Mouse (Mus musculus) R1 (cell line): ENCODE results near the gene Gart.
"Not testable (repeated sequence)": the region's sequence is repeated elsewhere in the genome, so short reads cannot be mapped to it uniquely, and the experiment has no call there.

Experiments used
- DNase-seq: peaks from one replicate; pipeline ENCODE4 v3.0.0-alpha.2; 2018; ENCODE audit warnings: low read depth, low spot score

Gene Gart

GRCm38 (mm10) chr16:91648220-91648550 is 1.4 kb upstream of the Gart start:
- peak; percentile 78 for DNase-seq

GRCm38 (mm10) chr16:91647461-91648219 is 888 bp upstream of the Gart start, which contains the start of gene Son:
Son (plus strand) TSS chr16:91647506.
- DNase-seq, result peak; percentile 98

GRCm38 (mm10) chr16:91645995-91646602 is 653 bp downstream of the Gart start:
- DNase-seq, result peak; percentile 65

GRCm38 (mm10) chr16:91645420-91645819 is 1.3 kb downstream of the Gart start:
- DNase-seq, result not testable (repeated sequence)

GRCm38 (mm10) chr16:91644901-91645300 is 1.9 kb downstream of the Gart start:
- DNase-seq, result no peak

- no peak for DNase-seq
Measured at GRCm38 (mm10) chr16:91640171-91640570, 6.6 kb downstream of the Gart start.

- no peak for DNase-seq
Measured at GRCm38 (mm10) chr16:91639636-91640035, 7.1 kb downstream of the Gart start.

- DNase-seq, result no peak
Measured at GRCm38 (mm10) chr16:91639161-91639560, 7.6 kb downstream of the Gart start.

- DNase-seq, result no peak
Measured at GRCm38 (mm10) chr16:91633641-91634040, 13.1 kb downstream of the Gart start.

- DNase-seq, result no peak
Measured at GRCm38 (mm10) chr16:91632940-91633339, 13.8 kb downstream of the Gart start.

- DNase-seq, result no peak
Measured at GRCm38 (mm10) chr16:91632439-91632838, 14.3 kb downstream of the Gart start.

GRCm38 (mm10) chr16:91630584-91630983 is 16.2 kb downstream of the Gart start:
- DNase-seq, result peak; percentile 24

- DNase-seq, result no peak
Measured at GRCm38 (mm10) chr16:91629749-91630148, 17.0 kb downstream of the Gart start.

GRCm38 (mm10) chr16:91628673-91629072 is 18.1 kb downstream of the Gart start:
- no peak for DNase-seq

- no peak for DNase-seq
Measured at GRCm38 (mm10) chr16:91627831-91628230, 18.9 kb downstream of the Gart start.

- DNase-seq, result no peak
Measured at GRCm38 (mm10) chr16:91623074-91623473, 23.7 kb downstream of the Gart start.

- DNase-seq, result peak; percentile 50
Measured at GRCm38 (mm10) chr16:91620991-91621390, 25.8 kb downstream of the Gart start.

- DNase-seq, result peak; percentile 40
Measured at GRCm38 (mm10) chr16:91620185-91620584, 26.6 kb downstream of the Gart start.

GRCm38 (mm10) chr16:91618511-91619501 is 27.9 kb downstream of the Gart start, which contains the start of gene Dnajc28:
Dnajc28 (minus strand) TSS chr16:91619026.
- DNase-seq, result peak; percentile 85

GRCm38 (mm10) chr16:91614552-91614951 is 32.2 kb downstream of the Gart start:
- no peak for DNase-seq

- DNase-seq, result no peak
Measured at GRCm38 (mm10) chr16:91612525-91612924, 34.2 kb downstream of the Gart start.

GRCm38 (mm10) chr16:91611248-91611647 is 35.5 kb downstream of the Gart start:
- DNase-seq, result peak; percentile 77
